Mouse (Mus musculus) layer of hippocampus, postnatal 25 days (tissue): Measurements from ENCODE around the gene Mrgpra2b. TPM values are rescaled to one million over a fixed set of nuclear protein-coding genes. Genes with fewer than 3 reads are reported as not detected.
"Not testable (repeated sequence)": the region's sequence is repeated elsewhere in the genome, so short reads cannot be mapped to it uniquely, and the experiment has no call there.

Experiments used
- DNase-seq, 2 experiments: peaks; one replicate each; pipeline ENCODE4 v3.0.0; 2022; ENCODE audit warnings: mixed read lengths in 2 of 2, low spot score in 1 of 2; ENCODE audit errors: extremely low spot score in 1 of 2
- total RNA-seq, 2 experiments: library from RNA; stranded (reverse); gene quantifications; 2 replicates each; pipeline ENCODE4 v1.2.3; 2021

Gene Mrgpra2b
- not detected for total RNA-seq

- DNase-seq: no peak
Observed at GRCm38 (mm10) chr7:47528762-47529161, at the start of gene Mrgpra2b. Gene Mrgpra2b (minus strand): TSS chr7:47528862.

GRCm38 (mm10) chr7:47516379-47516778 lies 12.3 kb downstream of the Mrgpra2b start:
- no peak for DNase-seq

GRCm38 (mm10) chr7:47515050-47515449 lies 13.6 kb downstream of the Mrgpra2b start:
- DNase-seq: no peak

GRCm38 (mm10) chr7:47502953-47503352 lies 25.7 kb downstream of the Mrgpra2b start:
- no peak for DNase-seq

- DNase-seq: not testable (repeated sequence)
Observed at GRCm38 (mm10) chr7:47491266-47491665, 37.4 kb downstream of the Mrgpra2b start.

GRCm38 (mm10) chr7:47489438-47489837 lies 39.2 kb downstream of the Mrgpra2b start:
- DNase-seq: not testable (repeated sequence)

GRCm38 (mm10) chr7:47483181-47483580 lies 45.5 kb downstream of the Mrgpra2b start:
- DNase-seq: not testable (repeated sequence)

- DNase-seq: not testable (repeated sequence)
Observed at GRCm38 (mm10) chr7:47473904-47474303, 54.8 kb downstream of the Mrgpra2b start.

GRCm38 (mm10) chr7:47465278-47465981 lies 63.2 kb downstream of the Mrgpra2b start:
- DNase-seq: not testable (repeated sequence)

GRCm38 (mm10) chr7:47452015-47452414 lies 76.6 kb downstream of the Mrgpra2b start, which contains the start of gene Mrgpra2a:
Gene Mrgpra2a (minus strand): TSS chr7:47452139.
- DNase-seq: not testable (repeated sequence)

- not testable (repeated sequence) for DNase-seq
Observed at GRCm38 (mm10) chr7:47445729-47446128, 82.9 kb downstream of the Mrgpra2b start.

- DNase-seq: not testable (repeated sequence)
Observed at GRCm38 (mm10) chr7:47436463-47436862, 92.2 kb downstream of the Mrgpra2b start.

GRCm38 (mm10) chr7:47427815-47428508 lies 100.7 kb downstream of the Mrgpra2b start:
- DNase-seq: not testable (repeated sequence)

Other genes with a start within 250 kb of the Mrgpra2b start
- not detected for gene Mrgpra1, start 174.6 kb downstream of the Mrgpra2b start, total RNA-seq
- not detected for gene Mrgpra2a, start 76.7 kb downstream of the Mrgpra2b start, total RNA-seq
- gene Mrgpra3, start 72.5 kb upstream of the Mrgpra2b start, total RNA-seq: not detected